Mouse (Mus musculus): Measurements from ENCODE around the gene Tha1. TPM values are rescaled to one million over a fixed set of nuclear protein-coding genes. Genes with fewer than 3 reads are reported as not detected.
A peak's percentile ranks its signal among the peaks of the same experiment; 100 is the strongest.

Gene Tha1
- polyA plus RNA-seq, 1 experiment from 2014 or later, result 6.9 TPM

DNA sequence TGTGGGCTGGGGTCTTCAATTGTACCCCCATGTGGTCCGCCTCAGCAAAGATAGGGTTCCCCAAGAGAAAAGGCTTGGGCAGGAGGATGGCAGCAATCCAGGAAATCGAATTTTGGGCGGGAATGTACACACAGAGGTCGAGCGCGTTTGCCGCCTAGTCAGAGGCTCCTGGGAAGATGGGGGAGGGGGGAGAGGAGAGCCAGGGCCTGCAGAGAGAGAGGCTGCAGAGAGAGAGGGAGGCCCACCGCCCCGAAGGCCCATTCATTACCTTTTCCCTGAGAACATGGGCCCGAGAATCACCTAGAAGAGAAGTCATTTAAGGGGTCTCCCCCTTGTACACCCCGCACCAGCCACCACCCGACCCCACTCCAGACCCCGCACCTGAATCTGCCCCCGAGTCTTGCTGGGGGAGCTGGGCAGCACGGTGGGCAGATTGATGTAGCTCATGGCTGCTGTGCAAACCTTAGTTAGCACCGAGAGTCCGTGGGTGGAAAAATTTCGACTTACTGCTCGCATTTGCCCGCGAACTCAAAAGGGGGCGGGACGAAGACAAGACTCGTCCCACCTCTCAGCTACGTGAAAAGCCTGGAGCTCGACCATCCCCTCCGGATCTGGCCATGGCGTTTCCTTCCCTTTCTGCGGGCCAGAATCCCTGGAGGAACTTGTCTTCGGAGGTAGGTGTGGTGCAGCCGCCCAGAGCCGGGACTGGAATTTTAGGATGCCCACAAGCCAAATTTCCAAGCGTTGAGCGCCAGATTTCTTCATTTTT lies 47.8 kb downstream of the Tha1 start, which contains the start of the genes Afmid and Tk1:
TSS of gene Afmid (plus strand) at position 592 of the 769 bp plus-strand sequence.
TSS of gene Tk1 (minus strand) at position 760 of the 769 bp plus-strand sequence.
- peak; percentile 53 for ATAC-seq (ENCODE audit: low FRiP score, low TSS enrichment)
- Histone ChIP-seq H3K4me1 (ENCODE audit: insufficient read depth, low read length) (peaks cover 70% of the 10 kb centered on the region), H3K4me2 (replicated peaks; ENCODE audit: low read depth, low read length) (peak within 1 kb of the TSS; percentile 87), H3K27me3 (ENCODE audit: insufficient read depth, low read length) (no peaks in the 10 kb centered on the region), H3K36me3 (ENCODE audit: insufficient read depth, low read length) (peaks cover 13% of the 10 kb centered on the region), H3K4me3 (ENCODE audit: low read length) (peak within 1 kb of the TSS; percentile 70), H3K27ac (ENCODE audit: low read length) (peak within 1 kb of the TSS; percentile 92), H3K9ac (replicated peaks; ENCODE audit: low read length) (peak within 1 kb of the TSS; percentile 84), H3K9me3 (ENCODE audit: low read length) (no peaks in the 10 kb centered on the region)
- WGBS, result 0% methylated on average over 33 of the region's 34 CpGs

DNA sequence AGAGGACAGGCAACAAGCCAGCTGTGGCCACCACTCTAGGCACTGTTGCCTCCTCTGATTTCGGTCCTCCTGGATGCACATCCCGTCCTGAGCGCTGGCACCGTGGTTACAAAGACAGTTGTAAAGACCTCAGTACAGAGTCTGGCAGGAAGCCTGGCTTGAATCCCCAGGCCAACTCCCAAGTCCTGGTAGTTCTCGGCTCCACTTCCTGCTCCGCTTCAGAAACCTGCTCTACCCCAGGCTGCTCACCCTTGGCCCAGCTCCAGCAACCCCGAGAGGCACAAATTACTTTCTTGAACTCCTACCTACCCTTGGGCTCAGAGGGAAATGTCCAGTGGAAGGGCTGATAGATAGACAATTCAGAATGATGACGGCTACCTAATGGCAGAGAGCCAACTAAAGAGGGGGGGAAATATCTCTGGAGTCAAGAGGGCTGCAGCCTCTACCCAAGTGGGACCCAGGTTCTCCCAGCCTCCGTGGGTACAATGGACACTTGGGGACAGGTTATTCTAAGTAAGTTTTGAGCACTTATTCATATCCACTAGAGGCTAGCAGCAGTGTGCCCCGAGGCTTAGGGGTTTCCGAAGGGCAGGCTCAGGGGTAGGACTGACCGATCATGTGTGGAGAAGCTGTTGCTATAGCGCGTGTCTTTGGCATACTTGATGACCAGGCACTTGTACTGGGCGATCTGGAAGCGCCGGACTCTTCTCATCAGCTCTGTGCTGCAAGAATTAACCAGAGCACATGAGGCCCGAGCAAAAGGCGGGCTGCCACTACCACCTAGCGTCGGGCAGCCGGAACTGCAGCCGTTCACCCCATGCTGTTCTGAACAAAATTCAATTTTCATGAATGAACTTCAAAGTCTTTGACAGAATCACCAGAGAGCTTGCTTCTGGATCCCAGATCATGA lies 49.0 kb downstream of the Tha1 start:
- peak overlapping the region; percentile 70 for H3K4me3 ChIP-seq (ENCODE audit: low read length)
- peak overlapping the region; percentile 87 for H3K4me2 ChIP-seq (replicated peaks; ENCODE audit: low read depth, low read length)
- peaks cover 58% of the 10 kb centered on the region for H3K4me1 ChIP-seq (ENCODE audit: insufficient read depth, low read length)
- no peaks in the 10 kb centered on the region for H3K9me3 ChIP-seq (ENCODE audit: low read length)
- peak overlapping the region; percentile 84 for H3K9ac ChIP-seq (replicated peaks; ENCODE audit: low read length)
- H3K27ac ChIP-seq (ENCODE audit: low read length), result peak overlapping the region; percentile 92
- H3K36me3 ChIP-seq (ENCODE audit: insufficient read depth, low read length), result peaks cover 23% of the 10 kb centered on the region
- 15% methylated on average over 23 of the region's 23 CpGs for WGBS
- H3K27me3 ChIP-seq (ENCODE audit: insufficient read depth, low read length), result no peaks in the 10 kb centered on the region
- peak; percentile 86 for ATAC-seq (ENCODE audit: low FRiP score, low TSS enrichment)

DNA sequence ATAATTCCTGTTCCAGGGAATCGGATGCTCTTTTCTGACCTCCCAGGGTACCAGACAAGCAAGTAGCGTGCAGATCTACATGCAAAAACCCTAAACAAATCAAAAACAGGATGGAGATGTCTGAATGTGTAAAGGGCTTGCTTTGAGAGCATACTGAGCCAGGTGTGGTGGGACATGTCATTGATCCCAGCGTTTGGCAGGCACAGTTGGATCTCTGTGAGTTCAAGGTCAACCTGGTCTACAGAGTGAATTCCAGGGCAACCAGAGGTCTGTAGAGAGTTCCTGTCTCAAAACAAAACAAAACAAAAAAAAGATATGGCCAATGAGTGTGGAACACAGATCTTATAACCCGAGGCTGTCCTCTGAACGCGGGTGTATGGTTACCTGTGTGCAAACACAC lies 49.9 kb downstream of the Tha1 start:
- Histone ChIP-seq H3K4me2 (replicated peaks; ENCODE audit: low read depth, low read length) (no peak overlapping the region), H3K27me3 (ENCODE audit: insufficient read depth, low read length) (no peaks in the 10 kb centered on the region), H3K4me1 (ENCODE audit: insufficient read depth, low read length) (peaks cover 49% of the 10 kb centered on the region), H3K9me3 (ENCODE audit: low read length) (no peaks in the 10 kb centered on the region), H3K9ac (replicated peaks; ENCODE audit: low read length) (0 out of 2 replicates have a peak overlapping the region, but pooled peaks have one; percentile 22), H3K36me3 (ENCODE audit: insufficient read depth, low read length) (peaks cover 29% of the 10 kb centered on the region), H3K27ac (ENCODE audit: low read length) (peak overlapping the region; percentile 48; the same call in 1 of the 2 replicates), H3K4me3 (ENCODE audit: low read length) (no peak overlapping the region)
- no peak for ATAC-seq (ENCODE audit: low FRiP score, low TSS enrichment)
- WGBS, result 88% methylated on average over 6 of the region's 6 CpGs

DNA sequence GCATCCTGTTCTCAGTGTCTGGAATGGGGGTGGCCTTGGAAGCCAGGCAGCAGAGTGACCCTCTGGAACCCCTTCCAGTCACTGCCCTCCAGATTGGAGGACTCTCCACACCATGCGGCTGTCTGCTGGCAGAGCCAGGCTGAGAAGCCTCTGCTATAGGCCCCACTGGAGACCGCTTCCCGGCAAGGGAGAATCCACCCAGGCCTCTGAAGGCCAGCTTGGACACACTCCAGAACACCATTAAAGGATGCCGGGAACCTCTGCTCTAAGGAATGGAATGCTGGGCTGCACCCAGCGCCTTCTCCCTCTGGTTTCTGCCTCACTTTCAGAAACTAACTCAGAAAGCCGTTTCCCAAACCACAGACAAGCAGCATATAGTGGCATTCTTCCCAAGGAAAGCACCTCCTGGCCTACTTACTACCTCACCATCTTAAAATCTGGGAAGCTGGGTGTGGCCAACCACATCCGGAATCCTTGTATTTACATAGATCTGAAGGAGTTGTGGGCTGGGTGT lies 50.5 kb downstream of the Tha1 start:
- ATAC-seq (ENCODE audit: low FRiP score, low TSS enrichment), result no peak
- H3K9ac ChIP-seq (replicated peaks; ENCODE audit: low read length), result peak overlapping the region; percentile 22; the same call in 1 of the 2 replicates
- H3K4me3 ChIP-seq (ENCODE audit: low read length), result no peak overlapping the region
- H3K27me3 ChIP-seq (ENCODE audit: insufficient read depth, low read length), result no peaks in the 10 kb centered on the region
- H3K4me1 ChIP-seq (ENCODE audit: insufficient read depth, low read length), result peaks cover 42% of the 10 kb centered on the region
- H3K4me2 ChIP-seq (replicated peaks; ENCODE audit: low read depth, low read length), result 0 out of 2 replicates have a peak overlapping the region, but pooled peaks have one; percentile 8
- no peaks in the 10 kb centered on the region for H3K9me3 ChIP-seq (ENCODE audit: low read length)
- WGBS, result 67% methylated on average over 7 of the region's 7 CpGs
- no peak overlapping the region for H3K27ac ChIP-seq (ENCODE audit: low read length)
- peaks cover 35% of the 10 kb centered on the region for H3K36me3 ChIP-seq (ENCODE audit: insufficient read depth, low read length)

DNA sequence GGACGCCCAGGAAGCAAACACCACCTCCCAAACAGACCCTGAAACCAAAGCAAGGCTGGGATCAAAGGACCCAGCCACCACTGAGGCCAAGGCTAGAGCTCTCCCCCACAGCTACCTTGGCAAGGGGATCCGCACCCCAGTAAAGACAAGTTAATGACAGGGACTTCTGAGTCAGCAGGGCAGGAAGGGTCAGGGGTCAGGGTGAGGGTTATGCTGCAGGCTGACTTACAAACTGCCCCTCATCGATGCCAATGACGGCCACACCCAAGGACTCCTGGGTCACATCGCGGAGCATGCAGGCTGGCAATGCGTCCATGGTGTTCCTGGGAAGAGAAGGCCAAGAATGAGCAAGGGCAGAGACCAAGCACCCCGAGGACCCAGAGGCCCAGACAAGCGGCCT lies 51.4 kb downstream of the Tha1 start:
- peaks cover 42% of the 10 kb centered on the region for H3K36me3 ChIP-seq (ENCODE audit: insufficient read depth, low read length)
- no peak for ATAC-seq (ENCODE audit: low FRiP score, low TSS enrichment)

DNA sequence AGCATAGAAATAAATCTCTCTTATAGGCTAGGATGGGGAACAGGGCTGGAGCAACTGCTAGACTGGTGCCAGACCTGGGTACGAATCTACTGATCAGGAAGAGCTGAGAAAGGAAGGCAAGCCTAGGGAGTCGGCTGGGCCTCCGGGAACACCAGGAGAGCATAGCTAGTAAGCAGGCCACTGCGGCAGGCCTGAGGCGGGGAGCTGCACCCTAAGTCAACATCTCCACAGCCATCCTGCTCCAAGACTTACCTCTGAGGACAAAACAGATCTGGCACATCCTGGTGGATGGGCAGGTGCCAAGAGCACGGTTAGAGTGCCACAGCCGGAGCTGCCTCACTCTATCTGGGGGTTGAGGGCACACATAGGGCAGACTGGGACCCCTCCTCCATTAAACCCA lies 53.1 kb downstream of the Tha1 start:
- H3K9me3 ChIP-seq (ENCODE audit: low read length), result no peaks in the 10 kb centered on the region
- H3K27ac ChIP-seq (ENCODE audit: low read length), result no peak overlapping the region
- no peaks in the 10 kb centered on the region for H3K27me3 ChIP-seq (ENCODE audit: insufficient read depth, low read length)
- 94% methylated on average over 7 of the region's 7 CpGs for WGBS
- H3K36me3 ChIP-seq (ENCODE audit: insufficient read depth, low read length), result peaks cover 49% of the 10 kb centered on the region
- no peak overlapping the region for H3K4me3 ChIP-seq (ENCODE audit: low read length)
- H3K4me2 ChIP-seq (replicated peaks; ENCODE audit: low read depth, low read length), result no peak overlapping the region
- peaks cover 24% of the 10 kb centered on the region for H3K4me1 ChIP-seq (ENCODE audit: insufficient read depth, low read length)
- ATAC-seq (ENCODE audit: low FRiP score, low TSS enrichment), result no peak
- H3K9ac ChIP-seq (replicated peaks; ENCODE audit: low read length), result no peak overlapping the region

More for the DNA sequence above, 51.4 kb downstream of the Tha1 start:
- Histone ChIP-seq H3K9me3 (ENCODE audit: low read length) (no peaks in the 10 kb centered on the region), H3K27ac (ENCODE audit: low read length) (no peak overlapping the region), H3K4me3 (ENCODE audit: low read length) (no peak overlapping the region), H3K27me3 (ENCODE audit: insufficient read depth, low read length) (no peaks in the 10 kb centered on the region), H3K4me2 (replicated peaks; ENCODE audit: low read depth, low read length) (no peak overlapping the region), H3K4me1 (ENCODE audit: insufficient read depth, low read length) (peaks cover 38% of the 10 kb centered on the region), H3K9ac (replicated peaks; ENCODE audit: low read length) (no peak overlapping the region)
- 86% methylated on average over 9 of the region's 9 CpGs for WGBS

DNA sequence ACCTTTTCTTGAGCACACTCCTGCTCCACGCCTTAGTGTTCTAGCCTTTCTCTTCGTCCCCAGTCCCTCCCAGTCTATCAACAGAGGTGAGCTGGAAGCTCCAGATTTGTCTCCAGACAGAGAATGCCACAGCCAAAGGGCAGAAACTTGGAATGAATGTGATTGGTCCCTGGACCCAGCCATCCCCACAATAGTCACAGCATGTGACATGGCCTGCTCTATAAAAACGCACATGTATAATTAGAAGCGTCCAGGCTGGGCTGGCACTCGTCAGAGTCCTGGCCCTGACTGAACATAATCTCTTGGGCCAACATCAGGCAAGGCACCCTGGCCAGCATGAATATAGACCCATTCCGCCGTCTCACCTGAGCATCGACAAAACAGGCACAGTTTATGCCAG lies 54.2 kb downstream of the Tha1 start:
- WGBS, result 83% methylated on average over 8 of the region's 8 CpGs
- H3K36me3 ChIP-seq (ENCODE audit: insufficient read depth, low read length), result peaks cover 60% of the 10 kb centered on the region

More for the DNA sequence above, 54.2 kb downstream of the Tha1 start:
- no peak for ATAC-seq (ENCODE audit: low FRiP score, low TSS enrichment)
- Histone ChIP-seq H3K27me3 (ENCODE audit: insufficient read depth, low read length) (no peaks in the 10 kb centered on the region), H3K9me3 (ENCODE audit: low read length) (no peaks in the 10 kb centered on the region), H3K4me3 (ENCODE audit: low read length) (no peak overlapping the region), H3K27ac (ENCODE audit: low read length) (no peak overlapping the region), H3K4me2 (replicated peaks; ENCODE audit: low read depth, low read length) (no peak overlapping the region), H3K9ac (replicated peaks; ENCODE audit: low read length) (no peak overlapping the region), H3K4me1 (ENCODE audit: insufficient read depth, low read length) (peaks cover 16% of the 10 kb centered on the region)

Other genes with a start within 250 kb of the Tha1 start
- gene Tnrc6c, start 219.2 kb downstream of the Tha1 start, polyA plus RNA-seq (2015; fragmentation: Nextera tagmentation; extraction: Ambion mirVana), result 9.1 and 10.7 TPM in 2 replicates
- 3.6 TPM in 2 replicates for gene Tmc8, start 91.4 kb downstream of the Tha1 start, polyA plus RNA-seq (2015; fragmentation: Nextera tagmentation; extraction: Ambion mirVana)
- gene Tmc6, start 91.3 kb downstream of the Tha1 start, polyA plus RNA-seq (2015; fragmentation: Nextera tagmentation; extraction: Ambion mirVana), result 47.9 and 50.5 TPM in 2 replicates
- 0.33 and 0.54 TPM in 2 replicates for gene 6030468B19Rik, start 75.8 kb downstream of the Tha1 start, polyA plus RNA-seq (2015; fragmentation: Nextera tagmentation; extraction: Ambion mirVana)
- gene Gm20708, start 63.8 kb downstream of the Tha1 start, polyA plus RNA-seq (2015; fragmentation: Nextera tagmentation; extraction: Ambion mirVana), result 0.26 and 0.44 TPM in 2 replicates
- 93.2 and 106 TPM in 2 replicates for gene Syngr2, start 63.8 kb downstream of the Tha1 start, polyA plus RNA-seq (2015; fragmentation: Nextera tagmentation; extraction: Ambion mirVana)
- 5.8 and 6.1 TPM in 2 replicates for gene Afmid, start 47.6 kb downstream of the Tha1 start, polyA plus RNA-seq (2015; fragmentation: Nextera tagmentation; extraction: Ambion mirVana)
- gene Tk1, start 47.4 kb downstream of the Tha1 start, polyA plus RNA-seq (2015; fragmentation: Nextera tagmentation; extraction: Ambion mirVana), result 128 and 136 TPM in 2 replicates
- 284 and 298 TPM in 2 replicates for gene Birc5, start 24.2 kb downstream of the Tha1 start, polyA plus RNA-seq (2015; fragmentation: Nextera tagmentation; extraction: Ambion mirVana)
- gene Tmem235, start 12.7 kb downstream of the Tha1 start, polyA plus RNA-seq (2015; fragmentation: Nextera tagmentation; extraction: Ambion mirVana), result not detected in 2 replicates
- 14.6 and 15.9 TPM in 2 replicates for gene Socs3, start 96.6 kb upstream of the Tha1 start, polyA plus RNA-seq (2015; fragmentation: Nextera tagmentation; extraction: Ambion mirVana)
- gene Pgs1, start 112.8 kb upstream of the Tha1 start, polyA plus RNA-seq (2015; fragmentation: Nextera tagmentation; extraction: Ambion mirVana), result 37.5 and 41.8 TPM in 2 replicates